ENCODE assay signal across 18 mouse cellular contexts in the genomic region with DNA sequence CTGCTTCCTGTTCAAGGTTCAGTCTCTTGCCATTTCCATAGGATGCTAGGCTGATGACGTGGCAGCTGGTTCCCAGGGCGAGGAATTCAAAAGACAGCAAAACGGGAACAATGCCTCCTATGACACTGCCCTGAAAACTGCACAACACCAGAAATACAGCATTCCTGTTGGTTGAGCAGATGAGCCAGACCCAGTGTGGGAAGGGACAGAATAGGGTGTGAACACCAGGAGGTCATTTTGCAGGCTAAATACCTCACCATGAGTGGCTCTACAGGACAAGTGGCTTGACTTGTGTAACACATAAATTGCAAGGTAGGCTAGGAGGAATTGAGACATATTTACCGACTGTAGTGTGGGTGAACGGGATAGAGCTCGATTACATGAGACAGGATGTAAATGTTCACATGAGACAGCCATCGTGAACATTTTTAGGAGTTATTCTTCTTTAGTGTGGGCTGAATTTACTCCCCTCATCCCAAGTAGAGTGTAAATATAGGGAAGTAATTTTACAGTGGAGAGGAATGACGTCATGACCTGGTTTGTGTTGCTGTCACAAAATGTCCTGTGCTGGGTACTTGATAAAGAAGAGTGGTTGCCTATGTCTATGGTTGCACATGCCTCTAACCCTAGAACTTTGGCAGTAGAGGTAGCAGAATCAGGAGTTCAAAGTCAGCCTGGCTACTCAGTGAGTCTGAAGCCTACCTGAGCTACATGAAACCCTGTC.
DNase-seq lines count a peak whose midpoint lies in the region; ATAC-seq lines count a peak whose summit lies in the region.
"Had no signal": no experiment of that assay in that cellular context is flagged by ENCODE, and none has a peak within 500 bp of the region (broad histone marks: within the 10 kb centered on the region; RNA-seq: fewer than 3 reads in every experiment).

No protein-coding gene starts in this region.

- H3K27ac ChIP-seq in liver, embryonic 15.5 days (replicated peaks): peak overlapping the region; percentile 31; the same call in 1 of the 2 replicates
- H3K27ac ChIP-seq: hindbrain, embryonic 15.5 days; lung, embryonic 15.5 days; midbrain, embryonic 15.5 days had no signal

- no peaks in the 10 kb centered on the region for H3K9me3 ChIP-seq in liver, embryonic 15.5 days (replicated peaks)
- H3K9me3 ChIP-seq: hindbrain, embryonic 15.5 days; lung, embryonic 15.5 days; midbrain, embryonic 15.5 days had no signal

- no peak overlapping the region for H3K9ac ChIP-seq in liver, embryonic 15.5 days
- H3K9ac ChIP-seq: hindbrain, embryonic 15.5 days; lung, embryonic 15.5 days; midbrain, embryonic 15.5 days had no signal

- no peak for ATAC-seq in liver, embryonic 15.5 days (ENCODE audit: insufficient read depth)
- ATAC-seq: midbrain, embryonic 15.5 days had no signal

- H3K36me3 ChIP-seq in liver, embryonic 15.5 days (replicated peaks): no peaks in the 10 kb centered on the region
- H3K36me3 ChIP-seq: hindbrain, embryonic 15.5 days; lung, embryonic 15.5 days; midbrain, embryonic 15.5 days had no signal

- peaks cover 57% of the 10 kb centered on the region for H3K4me1 ChIP-seq in liver, embryonic 15.5 days (replicated peaks)
- H3K4me1 ChIP-seq: hindbrain, embryonic 15.5 days; midbrain, embryonic 15.5 days had no signal

- H3K27me3 ChIP-seq in liver, embryonic 15.5 days: 0 out of 2 replicates have a peak, but pooled peaks cover 6% of the 10 kb centered on the region
- H3K27me3 ChIP-seq: hindbrain, embryonic 15.5 days; lung, embryonic 15.5 days; midbrain, embryonic 15.5 days had no signal

- DNase-seq in 3T3-L1 (ENCODE audit: low read depth, low spot score): peak; percentile 52
- DNase-seq in Muller cell, postnatal 12 days (ENCODE audit: inconsistent ontology term): peak; percentile 70
- peak; percentile 58 to 63 for DNase-seq in lung, postnatal 4 days
- no peak for DNase-seq in left cerebral cortex, postnatal 36 days (ENCODE audit: low spot score in 2 of 2)
- no peak for DNase-seq in right cerebral cortex, postnatal 14 days
- no peak for DNase-seq in layer of hippocampus, adult 11-12 months (ENCODE audit: low spot score)
- DNase-seq: cerebellum, adult 18-20 months; heart, adult 2 months; heart, postnatal 14 days; kidney, adult 11 months; kidney, postnatal 14 days; left cerebral cortex, postnatal 4 days; right cerebral cortex, postnatal 25 days; thymus, adult 18-20 months had no signal

- H3K4me3 ChIP-seq in liver, embryonic 15.5 days (replicated peaks): no peak overlapping the region
- H3K4me3 ChIP-seq: heart, adult 2 months; hindbrain, embryonic 15.5 days; lung, embryonic 15.5 days; midbrain, embryonic 15.5 days had no signal

- no peak overlapping the region for H3K4me2 ChIP-seq in liver, embryonic 15.5 days
- H3K4me2 ChIP-seq: hindbrain, embryonic 15.5 days; lung, embryonic 15.5 days; midbrain, embryonic 15.5 days had no signal

- intact Hi-C loops in left cerebral cortex, postnatal 36 days (cut with DNase I): loop anchor here (5.0 kb wide), 1 partner anchor 125 kb away; no protein-coding TSS in a partner anchor

- WGBS in liver, embryonic 15.5 days (ENCODE audit: insufficient replicate concordance): 67% methylated on average over 8 of the region's 8 CpGs

Comparison
In these comparisons a context has a peak if more than half of its experiments do, and no peak if none do; other contexts are left out.
1. DNase-seq: peak in 3T3-L1 (single experiment), Muller cell, postnatal 12 days (single experiment) and lung, postnatal 4 days (2 of 2); none in left cerebral cortex, postnatal 36 days (0 of 2), right cerebral cortex, postnatal 14 days (single experiment) and layer of hippocampus, adult 11-12 months (single experiment).